Mouse (Mus musculus) liver, postnatal 0 days (tissue): ENCODE results near the gene Lrrc49. TPM values are rescaled to one million over a fixed set of nuclear protein-coding genes. Genes with fewer than 3 reads are reported as not detected.

Experiments
- ATAC-seq: fragments of 200-750 bp; cut with Nextera tagmentation; 2 replicates; pipeline ENCODE4 v1.8.0; 2017; ENCODE audit warnings: mild to moderate bottlenecking, moderate library complexity
- DNase-seq: peaks from one replicate; pipeline ENCODE4 v3.0.0-alpha.2; 2016
- H3K27ac ChIP-seq: fragments of 300-500 bp; sonication (generic); 2 replicates; pipeline ENCODE4 v1.5.1; 2014; ENCODE audit warnings: antibody characterized with exemption, moderate library complexity, mild to moderate bottlenecking, low read depth
- H3K27me3 ChIP-seq: fragments of 300-500 bp; sonication (generic); 2 replicates; pipeline ENCODE4 v1.6.1; 2014; ENCODE audit warnings: low read length, control low read depth, mixed read lengths; ENCODE audit not compliant: insufficient read depth
- H3K36me3 ChIP-seq: fragments of 300-500 bp; sonication (generic); replicated peaks from 2 replicates; pipeline ENCODE4 v1.6.1; 2014; ENCODE audit warnings: mild to moderate bottlenecking, control low read depth, low read length, moderate library complexity, mixed read lengths; ENCODE audit not compliant: insufficient read depth
- H3K4me1 ChIP-seq: fragments of 300-500 bp; sonication (generic); 2 replicates; pipeline ENCODE4 v1.6.1; 2014; ENCODE audit warnings: antibody characterized with exemption, mild to moderate bottlenecking, control low read depth; ENCODE audit not compliant: insufficient read depth
- H3K4me2 ChIP-seq: fragments of 300-500 bp; sonication (generic); 2 replicates; pipeline ENCODE4 v1.6.1; 2014; ENCODE audit warnings: low read depth, mild to moderate bottlenecking, low read length, moderate library complexity, mixed read lengths
- H3K4me3 ChIP-seq: fragments of 300-500 bp; sonication (generic); 2 replicates; pipeline ENCODE4 v1.5.1; 2014; ENCODE audit warnings: low read depth, low read length
- H3K9ac ChIP-seq: fragments of 300-500 bp; sonication (generic); replicated peaks from 2 replicates; pipeline ENCODE4 v1.6.1; 2014; ENCODE audit warnings: mild to moderate bottlenecking, moderate library complexity
- H3K9me3 ChIP-seq: fragments of 300-500 bp; sonication (generic); 2 replicates; pipeline ENCODE4 v1.6.1; 2016; ENCODE audit warnings: mild to moderate bottlenecking, control low read depth, low read length, mixed read lengths
- CTCF ChIP-seq: sonication (generic); IDR thresholded peaks from 2 replicates; pipeline ENCODE4 v1.5.1; 2016; ENCODE audit warnings: antibody characterized with exemption, low read depth
- EP300 ChIP-seq: IDR thresholded peaks from 2 replicates; pipeline ENCODE4 v1.6.1; 2016; ENCODE audit warnings: antibody characterized with exemption, low read depth, mild to moderate bottlenecking
- WGBS: fragments of 180-500 bp; shearing (Covaris S2); extraction: QIAGEN DNeasy Blood & Tissue Kit; methylation state at CpG from one replicate; pipeline ENCODE4 v1.1.7; 2014; ENCODE audit not compliant: insufficient replicate concordance; 5-methylcytosine and 5-hydroxymethylcytosine counted together
- polyA plus RNA-seq: library from polyadenylated mRNA; unstranded; fragments of >200 nt; fragmentation: Nextera tagmentation; extraction: Ambion mirVana; gene quantifications from 2 replicates; pipeline ENCODE4 v1.2.1, GENCODE M21; 2015

Gene Lrrc49
- polyA plus RNA-seq, 1 experiment from 2014 or later, result 0.63 TPM

DNA sequence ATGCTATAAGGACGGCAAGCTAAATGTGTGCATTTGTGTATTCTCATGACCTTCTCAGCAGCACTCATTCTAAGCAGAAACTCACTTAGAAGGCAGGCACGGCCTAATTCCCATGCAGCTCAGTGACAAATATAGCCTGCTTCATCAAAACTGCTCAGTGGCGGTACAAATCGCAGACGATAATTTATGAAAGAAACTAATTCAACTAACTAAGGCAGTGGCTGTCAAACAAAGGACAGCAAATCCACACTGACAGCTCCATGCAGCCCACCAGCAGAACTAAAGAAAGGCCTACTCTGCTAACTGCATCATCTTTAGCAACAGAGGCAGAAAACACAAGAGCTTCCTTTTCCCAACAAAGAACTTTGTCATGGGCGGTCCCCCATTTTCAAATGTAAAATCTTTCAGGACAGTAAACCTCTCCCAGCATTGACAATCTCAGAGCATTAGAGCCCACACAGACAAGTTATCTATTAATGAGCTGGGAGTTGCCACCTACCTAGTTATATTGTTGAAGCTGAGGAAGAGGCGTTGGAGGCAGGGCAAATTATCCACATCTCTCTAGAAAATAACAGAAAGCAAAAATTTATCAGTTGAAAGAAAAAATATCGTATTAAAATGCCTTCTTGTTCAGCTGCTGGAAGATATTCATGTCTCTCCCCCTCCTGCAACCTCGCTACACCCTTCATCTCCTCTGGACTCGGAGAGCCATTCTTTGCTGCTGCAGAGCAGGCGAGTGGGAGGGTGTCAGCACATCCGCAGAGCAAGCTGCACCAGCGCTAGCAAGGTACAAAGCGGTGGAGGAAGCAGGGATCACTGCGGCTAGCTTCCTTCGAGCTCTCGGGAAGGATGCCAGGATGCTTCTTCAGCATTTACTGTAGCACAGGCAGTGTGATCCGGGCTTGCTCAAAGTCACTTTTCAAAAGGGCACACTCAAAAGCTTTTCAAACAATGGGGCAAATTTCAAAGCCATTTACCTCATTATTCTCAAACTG, 38.7 kb downstream of the Lrrc49 start:
- no peak for TF ChIP-seq CTCF
- TF ChIP-seq EP300, result no peak
- no peak overlapping the region for H3K4me2 ChIP-seq
- DNase-seq (no peak), ATAC-seq (no peak)
- H3K27ac ChIP-seq, result no peak overlapping the region
- no peaks in the 10 kb centered on the region for H3K4me1 ChIP-seq
- H3K9me3 ChIP-seq, result no peaks in the 10 kb centered on the region
- no peaks in the 10 kb centered on the region for H3K36me3 ChIP-seq
- no peaks in the 10 kb centered on the region for H3K27me3 ChIP-seq
- no peak overlapping the region for H3K9ac ChIP-seq
- 72% methylated on average over 18 of the region's 18 CpGs for WGBS
- H3K4me3 ChIP-seq, result no peak overlapping the region

DNA sequence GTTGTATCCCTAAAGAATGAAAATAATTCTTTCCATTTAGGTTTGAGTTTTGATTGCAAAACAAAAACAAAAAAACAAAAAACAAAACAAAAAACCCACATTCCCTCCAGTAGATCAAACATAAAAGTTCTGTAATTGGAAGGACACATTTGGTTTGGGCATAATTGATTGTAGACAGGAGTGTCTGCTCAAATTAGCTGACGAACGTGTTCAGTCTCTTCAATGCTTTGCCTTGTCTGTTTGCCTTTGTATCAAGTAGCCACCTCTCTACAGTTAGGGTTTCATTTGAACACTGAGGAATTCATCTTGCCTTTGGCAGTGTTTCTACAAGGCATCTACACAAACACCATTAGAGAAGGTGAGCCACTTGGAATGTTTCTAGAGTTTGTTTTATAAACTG, 54.4 kb downstream of the Lrrc49 start:
- no peak overlapping the region for H3K4me2 ChIP-seq
- no peaks in the 10 kb centered on the region for H3K27me3 ChIP-seq
- H3K4me1 ChIP-seq, result no peaks in the 10 kb centered on the region; the same call in 1 of the 2 replicates
- no peak overlapping the region for H3K9ac ChIP-seq
- no peaks in the 10 kb centered on the region for H3K9me3 ChIP-seq
- no peaks in the 10 kb centered on the region for H3K36me3 ChIP-seq
- TF ChIP-seq EP300 (no peak), CTCF (no peak)
- WGBS, result 73% methylated on average over 2 of the region's 2 CpGs
- ATAC-seq (no peak), DNase-seq (no peak)
- no peak overlapping the region for H3K4me3 ChIP-seq
- H3K27ac ChIP-seq, result no peak overlapping the region

DNA sequence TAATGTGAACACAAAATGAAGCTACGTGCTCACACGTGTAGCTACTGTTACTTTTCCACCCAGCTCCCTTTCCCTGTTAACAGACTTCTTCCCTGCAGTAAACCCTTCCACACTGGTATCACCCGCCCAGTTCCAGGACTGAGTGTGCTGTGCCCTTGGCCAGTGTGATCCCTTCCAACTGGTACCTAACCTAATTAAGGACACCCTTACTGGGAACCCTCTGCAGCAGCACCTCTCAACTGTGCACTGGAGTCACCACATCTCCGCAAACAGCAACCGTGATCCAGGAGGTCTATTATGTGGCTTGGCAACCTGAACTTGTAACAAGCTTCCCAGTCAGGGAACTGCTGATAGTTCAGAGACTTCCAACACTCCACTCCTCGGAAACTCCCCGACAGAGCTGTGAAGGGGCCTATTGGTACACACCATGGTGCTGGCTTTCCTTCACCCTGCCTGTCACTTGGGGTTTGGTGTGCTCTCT, 61.6 kb downstream of the Lrrc49 start:
- no peaks in the 10 kb centered on the region for H3K36me3 ChIP-seq
- no peak overlapping the region for H3K4me3 ChIP-seq
- WGBS, result 82% methylated on average over 7 of the region's 7 CpGs
- TF ChIP-seq EP300, result no peak
- H3K9ac ChIP-seq, result no peak overlapping the region
- ATAC-seq (no peak), DNase-seq (no peak)
- H3K27me3 ChIP-seq, result 0 out of 2 replicates have a peak, but pooled peaks cover under 1% of the 10 kb centered on the region
- H3K4me2 ChIP-seq, result no peak overlapping the region
- no peaks in the 10 kb centered on the region for H3K4me1 ChIP-seq
- no peaks in the 10 kb centered on the region for H3K9me3 ChIP-seq
- no peak overlapping the region for H3K27ac ChIP-seq

DNA sequence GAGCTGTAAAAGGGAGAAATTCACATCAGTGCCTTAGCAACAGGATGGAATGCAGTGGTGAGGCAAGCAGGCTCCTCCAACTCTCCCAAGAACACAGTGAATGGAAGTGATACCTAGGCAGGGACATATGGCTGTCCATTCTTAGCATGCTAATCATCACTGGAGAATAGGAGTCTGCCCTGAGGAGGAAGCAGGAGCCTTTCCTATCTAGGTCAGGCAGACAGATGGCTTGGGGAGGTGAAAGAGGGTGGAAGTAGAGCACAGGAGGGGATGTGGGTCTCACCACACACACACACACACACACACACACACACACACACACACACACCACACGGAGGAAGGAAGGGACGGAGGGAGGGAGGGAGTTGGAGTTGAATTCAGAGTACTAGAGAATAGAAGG, 62.1 kb downstream of the Lrrc49 start:
- H3K4me1 ChIP-seq, result no peaks in the 10 kb centered on the region

DNA sequence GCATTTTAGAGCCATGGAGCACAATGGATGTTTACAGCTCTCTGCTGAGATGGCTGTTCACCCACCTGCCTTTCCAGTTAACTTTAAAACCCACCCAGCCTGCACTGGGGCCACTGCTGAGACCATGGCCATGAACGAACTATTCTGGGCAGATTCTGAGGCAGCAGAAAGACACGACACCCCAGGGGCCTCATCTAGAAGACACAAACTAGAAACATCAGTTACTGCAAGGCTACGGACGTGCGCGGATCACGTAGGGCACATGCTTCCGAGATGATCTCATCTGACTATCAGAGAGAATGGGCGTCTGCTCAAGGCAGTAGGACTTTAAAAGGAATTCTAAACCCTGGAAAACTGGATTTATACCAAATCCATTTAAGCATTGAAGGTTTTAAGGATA, 71.0 kb downstream of the Lrrc49 start:
- no peak for DNase-seq
- Histone ChIP-seq H3K4me2 (no peak overlapping the region), H3K36me3 (no peaks in the 10 kb centered on the region), H3K27ac (no peak overlapping the region), H3K27me3 (0 out of 2 replicates have a peak, but pooled peaks cover 2% of the 10 kb centered on the region), H3K9ac (no peak overlapping the region), H3K4me3 (no peak overlapping the region), H3K9me3 (no peaks in the 10 kb centered on the region), H3K4me1 (no peaks in the 10 kb centered on the region)
- TF ChIP-seq EP300 (no peak), CTCF (no peak)
- no peak for ATAC-seq
- WGBS, result 82% methylated on average over 9 of the region's 9 CpGs

More for the DNA sequence above, 62.1 kb downstream of the Lrrc49 start:
- 0 out of 2 replicates have a peak, but pooled peaks cover 2% of the 10 kb centered on the region for H3K27me3 ChIP-seq
- WGBS, result 83% methylated on average over 1 of the region's 2 CpGs
- no peaks in the 10 kb centered on the region for H3K36me3 ChIP-seq
- DNase-seq, result no peak
- no peaks in the 10 kb centered on the region for H3K9me3 ChIP-seq
- TF ChIP-seq CTCF, result no peak
- TF ChIP-seq EP300, result no peak
- H3K27ac ChIP-seq, result no peak overlapping the region
- ATAC-seq, result no peak
- H3K4me2 ChIP-seq, result no peak overlapping the region
- H3K9ac ChIP-seq, result no peak overlapping the region
- H3K4me3 ChIP-seq, result no peak overlapping the region

DNA sequence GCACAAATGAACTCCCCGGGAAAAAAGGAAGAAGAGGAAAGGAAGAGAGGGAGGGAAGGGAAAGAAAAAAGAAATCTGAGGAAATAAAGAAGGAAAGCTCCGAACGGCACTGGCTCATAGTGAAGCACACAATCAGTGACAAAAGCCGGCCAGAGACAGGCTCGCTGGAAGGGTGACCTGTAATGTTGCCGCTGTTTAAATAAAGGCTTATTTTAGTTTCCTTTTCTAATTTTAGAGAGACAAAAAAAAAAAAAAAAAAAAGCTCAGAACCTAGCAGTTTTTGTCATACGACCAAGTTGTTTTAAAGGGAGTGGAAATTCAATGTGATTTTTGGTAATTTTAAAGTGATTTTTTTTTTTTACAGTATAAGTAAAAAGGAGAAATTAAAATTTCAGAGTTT, 71.6 kb downstream of the Lrrc49 start:
- H3K4me3 ChIP-seq, result no peak overlapping the region
- no peaks in the 10 kb centered on the region for H3K36me3 ChIP-seq
- no peak overlapping the region for H3K4me2 ChIP-seq
- H3K4me1 ChIP-seq, result no peaks in the 10 kb centered on the region
- no peak for ATAC-seq
- no peak overlapping the region for H3K27ac ChIP-seq
- TF ChIP-seq CTCF, result no peak
- TF ChIP-seq EP300, result no peak
- no peak overlapping the region for H3K9ac ChIP-seq
- DNase-seq, result no peak
- H3K27me3 ChIP-seq, result 0 out of 2 replicates have a peak, but pooled peaks cover 2% of the 10 kb centered on the region
- H3K9me3 ChIP-seq, result no peaks in the 10 kb centered on the region
- WGBS, result 56% methylated on average over 7 of the region's 7 CpGs
